Mouse (Mus musculus) G1E (cell line): ENCODE measurements around the gene Hint1. TPM values are rescaled to one million over a fixed set of nuclear protein-coding genes. Genes with fewer than 3 reads are reported as not detected.

Source experiments
- ATAC-seq: 2 replicates; pipeline ENCODE4 v1.8.0; 2016; ENCODE audit warnings: mild to moderate bottlenecking; ENCODE audit not compliant: insufficient number of reproducible peaks, poor library complexity, low FRiP score, severe bottlenecking; ENCODE audit errors: extremely low read depth
- DNase-seq: peaks from one replicate; pipeline ENCODE4 v3.0.0; 2012; ENCODE audit warnings: low spot score
- H3K27me3 ChIP-seq: 2 replicates; pipeline ENCODE4 v1.6.1; 2012; ENCODE audit warnings: mild to moderate bottlenecking, low read length, inconsistent platforms; ENCODE audit not compliant: insufficient read depth
- H3K36me3 ChIP-seq: replicated peaks from 2 replicates; pipeline ENCODE3; 2012; ENCODE audit warnings: mild to moderate bottlenecking, inconsistent platforms
- H3K4me1 ChIP-seq: 2 replicates; pipeline ENCODE4 v1.6.1; 2012; ENCODE audit warnings: low read depth, low read length, inconsistent platforms, mixed read lengths; ENCODE audit not compliant: insufficient read depth
- H3K4me3 ChIP-seq: 2 replicates; pipeline ENCODE4 v1.5.1; 2012; ENCODE audit warnings: low read depth, mild to moderate bottlenecking, inconsistent platforms, low read length, moderate library complexity, mixed read lengths
- H3K9me3 ChIP-seq: replicated peaks from 2 replicates; pipeline ENCODE4 v1.6.1; 2012; ENCODE audit warnings: inconsistent platforms
- CTCF ChIP-seq: IDR thresholded peaks from 2 replicates; pipeline ENCODE4 v1.5.1; 2012; ENCODE audit warnings: low read depth, low read length, inconsistent platforms, mixed read lengths
- GATA1 ChIP-seq: IDR thresholded peaks from 2 replicates; pipeline ENCODE4 v1.6.1; 2012; ENCODE audit warnings: borderline replicate concordance, low read length, inconsistent platforms, mixed read lengths
- GATA2 ChIP-seq: IDR thresholded peaks from 2 replicates; pipeline ENCODE4 v1.6.1; 2012; ENCODE audit warnings: low read depth, low read length, inconsistent platforms, borderline replicate concordance
- POLR2AphosphoS5 ChIP-seq: IDR thresholded peaks from 2 replicates; pipeline ENCODE4 v1.6.1; 2012; ENCODE audit warnings: low read depth, low read length, inconsistent platforms; ENCODE audit not compliant: insufficient replicate concordance
- TAL1 ChIP-seq: conservative IDR thresholded peaks from 2 replicates; pipeline ENCODE4 v1.6.1; 2012; ENCODE audit warnings: low read depth, low read length, inconsistent platforms, mixed read lengths
- polyA plus RNA-seq: library from polyadenylated mRNA; stranded (reverse); fragments of >175 nt; gene quantifications from 2 replicates; pipeline ENCODE4 v1.2.3, GENCODE M21; 2012
- total RNA-seq, 2 experiments: library from RNA; stranded (forward) in 1 of 2; stranded (reverse) in 1 of 2; fragments of 200-1000 nt in 1 of 2; fragments of >200 nt in 1 of 2; fragmentation: Nextera tagmentation in 1 of 2; gene quantifications; 2 replicates each; pipeline ENCODE4 v1.2.3; 2014 to 2017

Hint1 gene
- total and polyA plus RNA-seq, 3 experiments, result 132 to 1,134 (median 406) TPM

GRCm38 (mm10) chr11:54833833-54834232 lies 32.4 kb upstream of the Hint1 start:
- TF ChIP-seq GATA1, result no peak
- TF ChIP-seq TAL1, result no peak
- TF ChIP-seq POLR2AphosphoS5, result no peak
- TF ChIP-seq GATA2, result no peak
- TF ChIP-seq CTCF, result no peak
- ATAC-seq (no peak), DNase-seq (no peak)
- H3K4me3 ChIP-seq, result no peak overlapping the region
- no peaks in the 10 kb centered on the region for H3K36me3 ChIP-seq
- H3K4me1 ChIP-seq, result no peaks in the 10 kb centered on the region
- no peaks in the 10 kb centered on the region for H3K9me3 ChIP-seq
- H3K27me3 ChIP-seq, result peaks cover 29% of the 10 kb centered on the region

- DNase-seq (peak; percentile 18), ATAC-seq (no peak)
- TF ChIP-seq GATA1, result no peak
- no peak for TF ChIP-seq GATA2
- TF ChIP-seq POLR2AphosphoS5, result no peak
- peak; percentile 65 for TF ChIP-seq CTCF
- no peak for TF ChIP-seq TAL1
- Histone ChIP-seq H3K27me3 (peaks cover 26% of the 10 kb centered on the region), H3K4me1 (no peaks in the 10 kb centered on the region), H3K36me3 (no peaks in the 10 kb centered on the region), H3K4me3 (no peak overlapping the region), H3K9me3 (no peaks in the 10 kb centered on the region)
Observed at GRCm38 (mm10) chr11:54834596-54834995, 31.6 kb upstream of the Hint1 start.

GRCm38 (mm10) chr11:54836106-54836505 lies 30.1 kb upstream of the Hint1 start:
- 0 out of 2 replicates have a peak, but pooled peaks cover 1% of the 10 kb centered on the region for H3K9me3 ChIP-seq
- H3K4me3 ChIP-seq, result no peak overlapping the region
- ATAC-seq, result no peak
- TF ChIP-seq POLR2AphosphoS5, result no peak
- no peaks in the 10 kb centered on the region for H3K36me3 ChIP-seq
- no peak for DNase-seq
- H3K27me3 ChIP-seq, result peaks cover 26% of the 10 kb centered on the region
- no peaks in the 10 kb centered on the region for H3K4me1 ChIP-seq

- H3K4me3 ChIP-seq, result no peak overlapping the region
- no peaks in the 10 kb centered on the region for H3K36me3 ChIP-seq
Observed at GRCm38 (mm10) chr11:54839696-54840095, 26.5 kb upstream of the Hint1 start.

GRCm38 (mm10) chr11:54840891-54841290 lies 25.3 kb upstream of the Hint1 start:
- Histone ChIP-seq H3K27me3 (peaks cover 8% of the 10 kb centered on the region; the same call in 1 of the 2 replicates), H3K4me3 (no peak overlapping the region), H3K9me3 (0 out of 2 replicates have a peak, but pooled peaks cover 1% of the 10 kb centered on the region), H3K4me1 (no peaks in the 10 kb centered on the region), H3K36me3 (no peaks in the 10 kb centered on the region)
- ATAC-seq, result no peak
- no peak for DNase-seq
- no peak for TF ChIP-seq GATA1
- TF ChIP-seq CTCF, result no peak
- no peak for TF ChIP-seq GATA2
- no peak for TF ChIP-seq POLR2AphosphoS5
- no peak for TF ChIP-seq TAL1

More at GRCm38 (mm10) chr11:54839696-54840095, 26.5 kb upstream of the Hint1 start:
- DNase-seq (no peak), ATAC-seq (no peak)
- H3K27me3 ChIP-seq, result peaks cover 8% of the 10 kb centered on the region; the same call in 1 of the 2 replicates
- no peaks in the 10 kb centered on the region for H3K4me1 ChIP-seq
- TF ChIP-seq GATA1 (no peak), GATA2 (no peak), POLR2AphosphoS5 (no peak), CTCF (no peak), TAL1 (no peak)
- H3K9me3 ChIP-seq, result 0 out of 2 replicates have a peak, but pooled peaks cover 1% of the 10 kb centered on the region

- 0 out of 2 replicates have a peak, but pooled peaks cover 1% of the 10 kb centered on the region for H3K9me3 ChIP-seq
- H3K4me3 ChIP-seq, result no peak overlapping the region
- 0 out of 2 replicates have a peak, but pooled peaks cover 7% of the 10 kb centered on the region for H3K27me3 ChIP-seq
- ATAC-seq (no peak), DNase-seq (no peak)
- H3K4me1 ChIP-seq, result no peaks in the 10 kb centered on the region
- H3K36me3 ChIP-seq, result no peaks in the 10 kb centered on the region
- TF ChIP-seq TAL1 (no peak), CTCF (no peak), GATA2 (no peak), GATA1 (no peak), POLR2AphosphoS5 (no peak)
Observed at GRCm38 (mm10) chr11:54844424-54844823, 21.8 kb upstream of the Hint1 start.

- 0 out of 2 replicates have a peak, but pooled peaks cover 7% of the 10 kb centered on the region for H3K27me3 ChIP-seq
- no peak for TF ChIP-seq POLR2AphosphoS5
- no peak for DNase-seq
- no peak for ATAC-seq
- peaks cover 4% of the 10 kb centered on the region for H3K4me1 ChIP-seq
- no peaks in the 10 kb centered on the region for H3K9me3 ChIP-seq
- H3K36me3 ChIP-seq, result no peaks in the 10 kb centered on the region
- H3K4me3 ChIP-seq, result no peak overlapping the region
Observed at GRCm38 (mm10) chr11:54844959-54845358, 21.2 kb upstream of the Hint1 start.
